Mouse (Mus musculus): ENCODE results near the gene Edil3.
A peak's percentile ranks its signal among the peaks of the same experiment; 100 is the strongest.
"Not testable (repeated sequence)": the region's sequence is repeated elsewhere in the genome, so short reads cannot be mapped to it uniquely, and the experiment has no call there.

Gene Edil3

DNA sequence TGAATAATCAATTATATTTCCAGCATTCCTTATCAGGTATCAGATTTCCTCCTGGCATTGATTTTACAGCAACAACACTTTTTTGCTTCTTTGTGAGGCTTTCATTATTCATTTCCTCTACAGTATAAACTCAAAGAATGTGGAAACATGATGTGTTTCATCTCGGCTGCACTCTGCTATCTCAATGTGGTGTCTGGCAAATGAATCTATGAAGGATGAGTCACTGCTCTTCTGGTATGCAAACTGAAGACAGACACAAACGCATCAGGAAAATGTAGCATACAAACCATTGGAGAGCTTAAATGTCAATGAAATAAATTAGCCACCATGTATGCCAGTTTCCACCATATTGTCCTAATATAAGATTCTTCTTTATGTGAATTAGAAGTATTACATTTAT lies 117.3 kb downstream of the Edil3 start:
- peak; percentile 93 for DNase-seq (ENCODE audit: inconsistent ontology term)

- no peak for DNase-seq (ENCODE audit: inconsistent ontology term)
These were observed 151.1 kb downstream of the Edil3 start for GRCm38 (mm10) chr13:88972355-88972754.

GRCm38 (mm10) chr13:89007696-89008427 lies 186.6 kb downstream of the Edil3 start:
- no peak for DNase-seq (ENCODE audit: inconsistent ontology term)

- DNase-seq (ENCODE audit: inconsistent ontology term) = no peak
These were observed 191.2 kb downstream of the Edil3 start for GRCm38 (mm10) chr13:89012500-89012899.

DNA sequence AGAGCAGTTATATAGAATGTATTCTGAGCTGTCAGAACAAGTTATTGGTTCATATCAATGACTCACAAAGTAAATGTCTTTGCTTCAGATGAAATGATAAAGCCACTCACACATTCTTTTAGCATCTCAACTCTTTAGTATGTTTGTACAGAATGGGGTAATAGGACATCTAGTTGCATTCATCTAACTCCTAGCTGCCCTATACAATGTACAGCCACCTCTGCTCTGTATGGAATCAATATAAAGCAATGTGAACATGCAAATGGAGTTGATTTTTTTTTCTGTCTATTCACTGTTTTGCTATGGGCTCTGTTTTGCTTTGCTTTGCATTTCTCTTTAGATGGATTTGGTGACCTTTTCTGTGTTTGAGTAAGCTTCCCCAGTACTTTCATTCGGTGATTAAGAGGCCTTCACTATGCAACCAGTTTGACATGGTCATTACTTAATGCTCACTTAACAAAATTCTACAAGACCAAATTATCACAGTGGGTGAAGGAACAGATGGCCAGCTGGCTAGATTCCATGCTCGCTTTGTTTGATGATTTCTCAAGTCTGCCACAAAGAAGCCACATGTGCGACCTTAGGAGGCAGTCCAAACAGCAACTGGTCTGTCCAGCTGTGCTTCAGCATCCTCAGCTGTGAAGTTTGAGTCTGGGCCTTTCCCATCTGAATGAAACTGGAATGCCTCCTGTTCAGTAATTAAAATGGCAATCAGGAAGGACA lies 208.7 kb downstream of the Edil3 start:
- DNase-seq (ENCODE audit: inconsistent ontology term) = peak; percentile 71

- no peak for DNase-seq (ENCODE audit: inconsistent ontology term)
These were observed 214.4 kb downstream of the Edil3 start for GRCm38 (mm10) chr13:89035711-89036110.

DNA sequence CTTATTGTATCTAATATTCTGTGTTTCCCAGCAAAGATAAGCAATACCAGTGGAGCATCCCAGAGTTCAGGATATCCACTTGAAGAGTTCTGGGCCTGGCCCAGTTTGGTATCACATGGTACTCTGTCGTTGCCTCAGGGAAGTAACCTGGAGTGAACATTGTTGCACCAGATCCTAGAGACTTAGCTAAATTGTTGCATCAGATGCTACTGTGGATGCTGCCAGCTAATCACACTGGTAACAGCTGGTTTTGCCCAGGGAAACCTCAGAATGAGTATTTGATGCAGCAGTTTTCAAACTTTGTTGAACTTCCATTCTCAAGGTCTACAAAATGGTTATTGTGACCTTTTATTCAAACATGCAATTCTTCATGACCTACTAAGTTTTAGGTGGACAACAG lies 220.2 kb downstream of the Edil3 start:
- no peak for DNase-seq (ENCODE audit: inconsistent ontology term)

GRCm38 (mm10) chr13:89070132-89070531 lies 248.9 kb downstream of the Edil3 start:
- DNase-seq (ENCODE audit: inconsistent ontology term) = not testable (repeated sequence)

- DNase-seq (ENCODE audit: inconsistent ontology term) = no peak
These were observed 254.9 kb downstream of the Edil3 start for GRCm38 (mm10) chr13:89076212-89076611.

- no peak for DNase-seq (ENCODE audit: inconsistent ontology term)
These were observed 284.6 kb downstream of the Edil3 start for GRCm38 (mm10) chr13:89105889-89106288.

GRCm38 (mm10) chr13:89117551-89117950 lies 296.3 kb downstream of the Edil3 start:
- DNase-seq (ENCODE audit: inconsistent ontology term) = no peak

DNA sequence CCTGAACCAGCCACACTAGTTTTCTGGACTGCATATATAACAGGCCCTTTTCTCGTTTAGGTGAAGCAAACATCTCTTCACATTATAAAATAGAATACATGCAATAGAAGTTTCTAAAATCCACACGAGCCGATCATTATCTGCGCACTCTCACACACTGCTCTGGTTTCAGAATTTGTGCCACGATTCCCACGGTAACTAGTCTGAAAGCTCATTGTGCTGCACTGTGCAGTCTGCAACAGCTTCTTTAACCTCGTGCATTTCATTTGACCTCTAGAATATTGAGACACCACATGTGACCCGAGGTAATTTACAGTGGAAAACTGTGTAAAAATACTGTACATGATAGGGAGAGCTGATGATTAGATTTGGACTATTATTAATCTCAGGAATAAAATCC lies 298.5 kb downstream of the Edil3 start:
- DNase-seq (ENCODE audit: inconsistent ontology term) = no peak

- no peak for DNase-seq (ENCODE audit: inconsistent ontology term)
These were observed 301.4 kb downstream of the Edil3 start for GRCm38 (mm10) chr13:89122511-89123253.

DNA sequence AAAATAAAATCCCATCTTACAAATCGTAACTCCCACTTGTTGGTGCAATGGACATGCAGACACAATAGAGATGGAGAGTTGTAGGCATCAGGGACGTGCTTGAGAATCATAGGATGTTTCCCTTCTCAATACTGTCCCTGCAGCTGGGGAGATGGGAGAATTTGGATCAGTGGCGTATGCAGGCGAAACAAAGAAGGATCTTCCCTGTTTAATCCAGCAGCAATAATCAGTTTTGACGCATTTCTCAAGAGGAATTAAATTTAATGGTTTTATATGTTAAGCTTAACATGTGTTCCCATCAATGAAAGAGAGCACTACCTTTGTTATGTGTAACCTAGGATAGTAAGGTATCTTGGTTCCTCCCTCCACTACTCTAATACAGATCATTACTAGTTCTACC lies 302.1 kb downstream of the Edil3 start:
- no peak for DNase-seq (ENCODE audit: inconsistent ontology term)

DNA sequence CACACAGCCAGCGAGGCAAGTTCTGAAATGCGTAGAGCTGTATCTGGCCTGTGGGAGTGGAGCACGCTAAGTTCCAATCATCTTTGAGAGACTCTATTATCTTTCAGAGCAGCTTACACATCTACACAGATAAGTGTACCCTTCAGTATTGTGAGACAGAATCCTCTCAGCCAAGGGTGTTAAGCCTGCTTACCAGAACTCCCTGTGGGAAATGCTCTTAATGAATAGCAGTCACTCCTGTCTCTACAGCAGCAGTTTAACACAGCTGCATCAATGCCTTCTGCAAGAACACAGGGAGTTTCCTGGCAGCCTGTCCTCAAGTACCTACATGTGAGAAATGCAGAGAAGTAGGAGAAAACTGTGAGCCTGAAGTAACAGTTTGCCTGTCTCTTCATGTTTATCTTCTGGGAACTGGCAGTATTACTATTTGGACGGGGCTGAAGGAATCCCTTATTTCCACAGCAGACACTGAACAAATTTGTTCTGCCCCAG lies 324.8 kb downstream of the Edil3 start:
- DNase-seq (ENCODE audit: inconsistent ontology term) = peak; percentile 22

GRCm38 (mm10) chr13:89151878-89152277 lies 330.6 kb downstream of the Edil3 start:
- no peak for DNase-seq (ENCODE audit: inconsistent ontology term)

DNA sequence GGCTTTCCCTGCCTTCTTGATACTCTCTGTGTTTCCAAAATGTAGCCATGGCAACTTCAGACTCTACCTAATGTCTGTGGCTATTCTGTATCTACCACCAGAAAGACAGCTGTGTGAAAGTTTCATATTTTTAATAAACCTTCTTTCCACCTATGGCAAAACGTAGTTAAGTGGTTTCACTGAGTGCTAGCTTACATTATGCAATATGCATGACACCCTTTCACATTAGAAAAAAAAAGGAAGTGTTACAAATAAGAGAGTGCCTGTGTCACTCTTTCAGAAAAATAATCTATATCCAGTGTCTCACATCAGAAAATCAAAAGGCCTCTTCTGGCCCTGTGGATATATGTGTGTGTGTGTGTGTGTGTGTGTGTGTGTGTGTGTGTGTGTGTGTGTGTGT lies 346.7 kb downstream of the Edil3 start:
- DNase-seq (ENCODE audit: inconsistent ontology term) = no peak

DNA sequence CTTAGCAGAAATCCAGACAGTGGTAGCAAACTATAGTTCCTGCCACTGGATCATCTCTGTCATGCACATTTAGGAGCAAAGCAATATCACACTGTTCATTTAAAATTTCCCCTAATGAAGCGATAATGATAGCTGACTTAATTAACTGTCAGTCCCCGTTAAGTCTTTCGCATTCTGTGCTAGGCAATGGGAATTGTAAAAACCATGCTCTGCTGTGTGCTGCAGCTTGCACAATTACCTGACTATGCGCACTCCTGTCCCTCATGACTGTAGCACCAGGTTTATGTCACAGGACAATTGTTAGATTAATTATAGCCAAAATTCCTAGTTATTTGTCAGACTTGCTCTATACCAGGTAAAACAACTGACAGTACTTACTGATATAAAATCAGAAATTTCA lies 348.8 kb downstream of the Edil3 start:
- DNase-seq (ENCODE audit: inconsistent ontology term) = no peak

DNA sequence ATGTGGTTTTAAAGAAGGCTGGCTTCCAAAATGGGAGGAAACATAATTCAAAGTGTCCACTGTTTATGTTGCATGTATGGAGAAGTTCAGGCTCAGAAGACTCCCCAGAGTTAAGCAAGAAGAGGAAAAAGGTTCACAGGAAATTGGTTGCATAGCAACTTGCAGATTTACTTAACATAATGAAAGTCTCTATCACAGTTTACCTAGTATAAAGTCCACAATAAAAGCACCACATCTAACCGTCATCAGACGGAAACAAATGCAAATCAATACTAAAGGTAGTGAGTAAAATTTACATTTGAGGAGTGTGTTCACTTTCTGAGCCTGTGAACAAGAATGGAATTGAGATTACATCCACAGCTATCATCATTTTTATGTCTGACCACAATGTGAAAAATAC lies 353.9 kb downstream of the Edil3 start:
- no peak for DNase-seq (ENCODE audit: inconsistent ontology term)

GRCm38 (mm10) chr13:89189051-89189450 lies 367.8 kb downstream of the Edil3 start:
- DNase-seq (ENCODE audit: inconsistent ontology term) = no peak

DNA sequence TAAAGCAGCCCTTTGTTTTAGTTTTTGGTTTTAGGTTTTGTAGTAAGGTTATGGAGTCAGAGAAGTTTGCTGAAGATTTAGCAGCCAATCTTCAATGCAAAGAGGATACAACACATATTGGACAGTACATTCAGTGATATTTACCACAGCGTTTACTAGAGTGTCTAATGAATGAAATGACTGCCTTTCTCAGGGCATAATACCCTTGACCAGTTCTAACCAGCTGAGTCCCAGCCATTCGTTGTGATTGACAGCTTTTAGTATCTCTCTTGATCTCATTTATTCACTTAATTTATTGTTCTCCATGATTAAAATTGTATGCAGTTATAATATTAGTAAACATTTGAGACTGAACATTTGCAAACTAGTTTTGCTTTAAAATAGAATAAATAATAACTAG lies 375.7 kb downstream of the Edil3 start:
- no peak for DNase-seq (ENCODE audit: inconsistent ontology term)

- no peak for DNase-seq (ENCODE audit: inconsistent ontology term)
These were observed 378.0 kb downstream of the Edil3 start for GRCm38 (mm10) chr13:89199275-89199674.
